Mouse (Mus musculus): ENCODE results near the gene Lrrc75b.

GRCm38 (mm10) chr10:75501641-75502040, 58.5 kb downstream of the Lrrc75b start:
- TF ChIP-seq CTCF (conservative IDR thresholded peaks at IDR 0.05; ENCODE audit: insufficient read depth, insufficient read length, low read depth, low read length), result no peak
- TF ChIP-seq POLR2A (IDR thresholded peaks at IDR 0.05; ENCODE audit: low read depth, low read length), result no peak

All from kidney, adult 2 months (tissue).